Mouse (Mus musculus) lung, postnatal 0 days (tissue): ENCODE data around the gene Stpg4.

Experiments used
- CTCF ChIP-seq: IDR thresholded peaks from 2 replicates; pipeline ENCODE4 v1.5.1; 2016; ENCODE audit warnings: antibody characterized with exemption, mild to moderate bottlenecking
- EP300 ChIP-seq: IDR thresholded peaks from 2 replicates; pipeline ENCODE4 v1.6.1; 2016; ENCODE audit warnings: antibody characterized with exemption, mild to moderate bottlenecking, control low read depth

DNA sequence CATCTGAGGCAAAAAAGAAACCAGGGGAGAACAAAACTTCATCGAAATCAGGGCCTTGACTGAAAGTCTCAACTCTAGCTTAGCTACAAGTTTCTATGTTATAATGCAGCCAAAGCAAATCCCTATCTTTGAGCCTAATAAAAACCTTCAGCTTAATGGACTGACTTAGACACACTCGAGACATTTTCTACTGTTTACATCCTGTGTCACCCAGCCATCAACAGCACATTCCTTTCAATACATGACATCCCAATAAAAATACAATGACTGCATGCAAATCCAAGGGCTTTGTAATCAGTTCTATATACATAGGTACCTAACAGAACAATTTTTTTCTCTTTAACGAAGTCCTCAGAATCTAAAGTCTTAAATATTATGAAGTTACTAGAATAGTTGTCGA is 17.2 kb upstream of the Stpg4 start:
- TF ChIP-seq CTCF (no peak), EP300 (peak; percentile 45)
